Mouse (Mus musculus): ENCODE results near the gene Zbtb48.

Gene Zbtb48

GRCm38 (mm10) chr4:151975441-151975840 is 52.0 kb downstream of the Zbtb48 start:
- peak; percentile 70 for DNase-seq (ENCODE audit: low read depth, low spot score)

DNA sequence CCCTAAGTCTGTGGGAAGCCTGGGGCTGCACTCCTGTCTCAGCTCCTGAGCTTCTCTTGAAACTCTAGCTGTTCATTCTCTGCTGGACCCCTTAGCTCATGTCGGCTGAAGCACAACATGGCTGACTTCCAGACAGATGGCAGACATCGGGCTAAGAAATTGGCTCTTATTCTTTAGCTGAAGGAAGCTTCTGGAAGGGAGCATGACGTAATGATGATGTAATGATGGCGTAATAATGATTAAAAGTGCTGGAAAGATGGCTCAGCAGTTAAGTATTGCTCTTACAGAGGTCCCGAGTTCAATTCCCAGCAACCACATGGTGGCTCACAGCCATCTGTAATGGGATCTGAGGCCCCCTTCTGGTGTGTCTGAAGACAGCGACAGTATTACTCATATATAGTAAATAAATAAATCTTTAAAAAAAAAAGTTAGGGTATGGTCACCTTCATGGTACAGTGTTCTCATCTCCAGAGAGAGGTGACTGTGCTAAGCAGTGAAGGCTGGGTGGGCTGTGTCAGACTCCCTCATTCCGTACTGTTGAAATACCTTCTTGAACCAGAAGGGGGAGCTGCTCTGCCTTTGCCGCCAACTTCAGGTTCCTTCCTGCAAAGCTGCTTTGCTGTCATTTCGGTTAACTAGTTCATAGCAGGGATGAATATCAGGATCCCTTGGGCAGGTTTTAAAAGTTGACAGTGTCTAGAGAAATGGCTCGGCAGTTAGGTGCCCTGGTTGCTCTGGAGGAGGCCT is 55.1 kb downstream of the Zbtb48 start:
- DNase-seq (ENCODE audit: low read depth, low spot score), result peak; percentile 81
